Mouse (Mus musculus) adrenal gland, adult 2 months (tissue): Measurements from ENCODE around the gene Pdxk. TPM values are rescaled to one million over a fixed set of nuclear protein-coding genes. Genes with fewer than 3 reads are reported as not detected.

Experiments
- DNase-seq: peaks from one replicate; pipeline ENCODE4 v3.0.0; 2021
- polyA plus RNA-seq: library from polyadenylated mRNA; depleted of rRNA; stranded (reverse); fragments of >200 nt; gene quantifications from 2 replicates; pipeline ENCODE4 v1.2.3, GENCODE M21; 2012
- total RNA-seq, 2 experiments: library from RNA; stranded (reverse); gene quantifications; 2 replicates each; pipeline ENCODE4 v1.2.3; 2021

The Pdxk gene
- total and polyA plus RNA-seq, 3 experiments: 21.3 to 31.2 (median 21.7) TPM

GRCm38 (mm10) chr10:78458348-78459111 is 6.2 kb downstream of the Pdxk start:
- no peak for DNase-seq

GRCm38 (mm10) chr10:78457495-78458347 is 7.1 kb downstream of the Pdxk start:
- peak; percentile 72 for DNase-seq

GRCm38 (mm10) chr10:78456696-78457095 is 8.1 kb downstream of the Pdxk start:
- no peak for DNase-seq

GRCm38 (mm10) chr10:78452641-78453040 is 12.1 kb downstream of the Pdxk start:
- peak; percentile 48 for DNase-seq

GRCm38 (mm10) chr10:78450761-78451160 is 14.0 kb downstream of the Pdxk start:
- DNase-seq: no peak

- no peak for DNase-seq
These were observed 17.4 kb downstream of the Pdxk start for GRCm38 (mm10) chr10:78447396-78447795.

GRCm38 (mm10) chr10:78446195-78446594 is 18.6 kb downstream of the Pdxk start:
- peak; percentile 61 for DNase-seq

- DNase-seq: peak; percentile 42
These were observed 22.5 kb downstream of the Pdxk start for GRCm38 (mm10) chr10:78442292-78442691.

- no peak for DNase-seq
These were observed 23.2 kb downstream of the Pdxk start for GRCm38 (mm10) chr10:78441606-78442005.

- DNase-seq: no peak
These were observed 24.0 kb downstream of the Pdxk start for GRCm38 (mm10) chr10:78440812-78441211.

GRCm38 (mm10) chr10:78439990-78440389 is 24.8 kb downstream of the Pdxk start:
- no peak for DNase-seq

GRCm38 (mm10) chr10:78439550-78439949 is 25.2 kb downstream of the Pdxk start:
- no peak for DNase-seq

GRCm38 (mm10) chr10:78438094-78438493 is 26.7 kb downstream of the Pdxk start:
- DNase-seq: peak; percentile 80

GRCm38 (mm10) chr10:78432853-78433252 is 31.9 kb downstream of the Pdxk start:
- DNase-seq: no peak

GRCm38 (mm10) chr10:78429776-78430175 is 35.0 kb downstream of the Pdxk start:
- no peak for DNase-seq

GRCm38 (mm10) chr10:78429180-78429579 is 35.6 kb downstream of the Pdxk start:
- peak; percentile 67 for DNase-seq

- DNase-seq: no peak
These were observed 36.7 kb downstream of the Pdxk start for GRCm38 (mm10) chr10:78428070-78428469.

GRCm38 (mm10) chr10:78426117-78426735 is 38.5 kb downstream of the Pdxk start:
- DNase-seq: peak; percentile 48

- DNase-seq: peak; percentile 93
These were observed 39.4 kb downstream of the Pdxk start, which contains the start of gene Cstb for GRCm38 (mm10) chr10:78425181-78426041. Gene Cstb (plus strand): TSS chr10:78425669.

- no peak for DNase-seq
These were observed 42.2 kb downstream of the Pdxk start for GRCm38 (mm10) chr10:78422614-78423013.

GRCm38 (mm10) chr10:78420929-78421328 is 43.8 kb downstream of the Pdxk start:
- DNase-seq: no peak

- DNase-seq: peak; percentile 75
These were observed 46.0 kb downstream of the Pdxk start for GRCm38 (mm10) chr10:78418791-78419190.
